Mouse (Mus musculus) heart, embryonic 10.5 days (tissue): ENCODE data around the gene Casp7. TPM values are rescaled to one million over a fixed set of nuclear protein-coding genes. Genes with fewer than 3 reads are reported as not detected.
A peak's percentile ranks its signal among the peaks of the same experiment; 100 is the strongest.

Experiments used
- DNase-seq: peaks from one replicate; pipeline ENCODE4 v3.0.0-alpha.2; 2017; ENCODE audit warnings: low spot score
- H3K27ac ChIP-seq: fragments of 300-500 bp; sonication (generic); 2 replicates; pipeline ENCODE4 v1.5.1; 2016; ENCODE audit warnings: mild to moderate bottlenecking
- H3K27me3 ChIP-seq: fragments of 300-500 bp; sonication (generic); 2 replicates; pipeline ENCODE4 v1.6.1; 2016; ENCODE audit warnings: mild to moderate bottlenecking; ENCODE audit not compliant: poor library complexity, insufficient read depth, severe bottlenecking
- H3K36me3 ChIP-seq: fragments of 300-500 bp; sonication (generic); 2 replicates; pipeline ENCODE4 v1.6.1; 2016; ENCODE audit warnings: mild to moderate bottlenecking, moderate library complexity
- H3K4me1 ChIP-seq: fragments of 300-500 bp; sonication (generic); 2 replicates; pipeline ENCODE4 v1.6.1; 2016; ENCODE audit warnings: mild to moderate bottlenecking
- H3K4me3 ChIP-seq: fragments of 300-500 bp; sonication (generic); 2 replicates; pipeline ENCODE4 v1.5.1; 2016; ENCODE audit warnings: mild to moderate bottlenecking, moderate library complexity
- H3K9me3 ChIP-seq: fragments of 300-500 bp; sonication (generic); 2 replicates; pipeline ENCODE4 v1.6.1; 2016; ENCODE audit warnings: mild to moderate bottlenecking, moderate library complexity
- WGBS: fragments of 180-500 bp; shearing (Covaris S2); methylation state at CpG from one replicate; pipeline ENCODE4 v1.1.7; 2016; 5-methylcytosine and 5-hydroxymethylcytosine counted together
- polyA plus RNA-seq: library from polyadenylated mRNA; unstranded; fragments of >200 nt; fragmentation: Nextera tagmentation; extraction: Ambion mirVana; gene quantifications from 2 replicates; pipeline ENCODE4 v1.2.1, GENCODE M21; 2016

Casp7 gene
- polyA plus RNA-seq, 1 experiment from 2014 or later, result 25.1 TPM

DNA sequence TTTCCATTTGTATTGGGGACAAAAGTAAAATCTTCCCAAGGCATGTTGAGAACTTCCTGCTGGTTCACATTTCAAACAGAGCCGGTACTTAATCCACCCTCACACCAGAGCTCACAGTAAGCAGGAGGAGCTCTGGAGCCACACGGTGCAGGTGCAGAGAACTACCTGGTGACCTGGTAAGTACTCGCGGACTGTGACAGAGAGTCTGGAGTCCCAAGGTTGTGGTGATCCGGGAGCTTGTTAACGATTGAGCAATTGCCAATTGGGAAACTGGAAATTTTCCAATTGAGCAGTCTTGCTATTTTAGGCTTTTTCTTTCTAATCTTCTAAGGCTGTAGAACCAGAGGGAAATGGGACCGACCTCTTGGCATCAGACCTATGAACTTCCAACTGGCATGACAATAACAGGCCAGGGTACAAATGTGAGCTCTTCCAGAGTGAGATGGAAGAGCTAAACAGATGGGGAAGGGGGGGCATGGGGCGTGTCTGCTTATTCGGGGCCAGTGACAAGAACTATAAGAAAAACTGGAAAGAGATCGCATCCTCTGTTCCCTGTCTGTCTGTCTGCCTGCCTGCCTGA lies 64.7 kb downstream of the Casp7 start, which contains the start of gene Plekhs1:
Plekhs1 (plus strand) TSS at position 119 of the 580 bp plus-strand sequence.
- Histone ChIP-seq H3K9me3 (no peaks in the 10 kb centered on the region), H3K36me3 (no peaks in the 10 kb centered on the region), H3K4me1 (no peaks in the 10 kb centered on the region), H3K4me3 (no peak within 1 kb of the TSS), H3K27ac (no peak within 1 kb of the TSS), H3K27me3 (no peaks in the 10 kb centered on the region)
- WGBS, result 65% methylated on average over 10 of the region's 10 CpGs
- no peak for DNase-seq

DNA sequence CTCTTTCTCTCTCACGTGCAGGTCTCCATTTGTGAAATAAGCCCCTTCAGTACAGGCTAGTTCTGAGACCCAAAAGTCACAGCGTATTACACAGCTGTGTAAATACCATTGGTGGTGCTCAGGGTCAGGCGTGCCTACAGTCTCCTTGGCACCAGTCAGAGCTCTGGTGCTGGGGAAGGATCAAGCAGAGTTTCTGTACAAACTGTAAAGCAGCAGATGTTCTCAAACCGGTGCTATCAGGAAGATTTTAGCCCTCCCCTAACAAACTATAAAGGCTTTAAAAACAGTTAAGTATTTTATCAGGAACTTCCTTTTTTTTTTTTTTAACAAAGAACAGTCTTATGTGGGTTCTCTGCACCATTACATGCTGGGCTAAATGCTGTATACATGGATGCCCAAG lies 65.9 kb downstream of the Casp7 start:
- Histone ChIP-seq H3K27me3 (no peaks in the 10 kb centered on the region), H3K27ac (no peak overlapping the region), H3K9me3 (no peaks in the 10 kb centered on the region), H3K4me1 (no peaks in the 10 kb centered on the region), H3K36me3 (no peaks in the 10 kb centered on the region), H3K4me3 (no peak overlapping the region)
- 72% methylated on average over 4 of the region's 4 CpGs for WGBS
- no peak for DNase-seq

DNA sequence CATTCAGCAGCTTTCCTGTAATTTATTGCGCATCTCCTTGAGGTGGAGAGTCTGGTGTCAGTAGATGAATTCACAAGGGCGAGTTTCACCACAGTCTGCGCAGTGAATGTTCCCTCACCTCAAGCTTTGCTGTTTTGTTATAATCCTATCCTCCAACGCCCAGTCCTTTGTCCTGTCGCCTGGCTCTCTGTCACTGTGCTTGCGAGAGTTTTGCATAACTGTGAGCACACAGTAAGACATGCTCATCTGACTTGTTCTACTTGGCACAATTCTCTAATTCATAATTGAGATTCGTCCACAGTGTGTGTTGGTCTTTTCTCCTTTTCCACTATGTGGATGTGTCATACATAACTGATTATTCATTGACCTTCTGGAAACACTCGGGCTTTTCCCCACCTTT lies 69.6 kb downstream of the Casp7 start:
- Histone ChIP-seq H3K36me3 (no peaks in the 10 kb centered on the region), H3K4me1 (no peaks in the 10 kb centered on the region), H3K9me3 (no peaks in the 10 kb centered on the region), H3K27ac (no peak overlapping the region), H3K27me3 (no peaks in the 10 kb centered on the region), H3K4me3 (no peak overlapping the region)
- DNase-seq, result no peak
- whole genome bisulfite sequencing, result 82% methylated on average over 8 of the region's 8 CpGs

DNA sequence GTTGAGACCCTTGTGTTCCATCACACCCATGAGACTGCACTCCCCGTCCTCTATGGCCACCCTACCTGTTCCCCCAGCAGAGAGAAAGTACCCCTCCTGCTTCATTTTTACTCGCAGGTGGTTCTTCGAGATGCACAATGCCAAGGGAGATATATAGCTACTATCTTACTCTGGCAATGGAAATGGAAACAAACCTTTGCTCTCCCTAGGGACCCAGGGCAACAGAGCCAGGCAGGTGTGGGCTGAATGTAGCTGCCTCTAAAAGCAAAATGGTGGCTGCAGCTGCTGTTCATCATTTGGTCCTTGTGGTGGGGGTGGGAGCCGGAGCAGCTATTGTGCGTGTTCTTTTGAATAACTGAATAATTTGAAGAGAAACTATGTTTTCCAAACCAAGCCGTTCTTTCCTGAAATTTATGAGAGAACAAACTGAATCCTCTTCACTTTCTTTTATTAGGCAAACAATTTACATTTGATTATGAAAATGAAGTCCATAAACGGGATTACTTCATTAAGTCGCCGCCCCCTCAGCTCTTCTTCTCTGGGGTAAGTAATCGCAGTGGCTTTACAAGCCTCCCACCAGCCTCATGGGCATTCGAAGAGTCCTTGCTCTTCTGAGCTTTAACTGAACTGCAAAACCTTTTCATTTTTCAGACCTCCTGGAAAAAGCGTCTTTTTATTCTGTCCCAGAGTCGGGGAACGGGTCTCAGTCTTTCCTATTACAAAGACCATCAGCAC lies 73.5 kb downstream of the Casp7 start:
- no peak for DNase-seq
- H3K36me3 ChIP-seq, result no peaks in the 10 kb centered on the region
- no peaks in the 10 kb centered on the region for H3K27me3 ChIP-seq
- H3K9me3 ChIP-seq, result no peaks in the 10 kb centered on the region
- peaks cover 12% of the 10 kb centered on the region for H3K4me1 ChIP-seq
- WGBS, result 83% methylated on average over 14 of the region's 14 CpGs
- no peak overlapping the region for H3K27ac ChIP-seq
- H3K4me3 ChIP-seq, result no peak overlapping the region

DNA sequence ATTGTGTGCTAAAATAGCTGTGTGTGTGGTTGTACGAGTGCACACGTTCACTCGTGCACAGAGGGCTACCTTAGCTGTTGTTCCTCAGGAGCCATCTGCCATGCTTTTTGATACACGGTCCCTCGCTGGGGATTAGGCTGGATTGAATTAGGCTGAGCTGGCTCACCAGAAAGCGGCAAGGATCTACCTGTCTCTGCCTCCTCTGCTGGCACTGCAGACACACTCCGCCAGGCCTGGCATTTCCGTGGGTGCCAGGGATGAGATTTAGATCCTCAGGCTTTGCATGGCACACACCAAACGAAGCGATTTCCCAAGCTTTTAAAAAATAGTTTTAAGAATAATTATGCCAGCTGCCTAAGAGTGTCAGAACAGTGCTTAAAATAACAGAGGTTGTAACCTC lies 75.0 kb downstream of the Casp7 start:
- H3K27ac ChIP-seq, result no peak overlapping the region
- H3K4me1 ChIP-seq, result peaks cover 12% of the 10 kb centered on the region
- H3K27me3 ChIP-seq, result no peaks in the 10 kb centered on the region
- no peak for DNase-seq
- WGBS, result 85% methylated on average over 10 of the region's 10 CpGs
- no peaks in the 10 kb centered on the region for H3K9me3 ChIP-seq
- H3K4me3 ChIP-seq, result no peak overlapping the region
- no peaks in the 10 kb centered on the region for H3K36me3 ChIP-seq

DNA sequence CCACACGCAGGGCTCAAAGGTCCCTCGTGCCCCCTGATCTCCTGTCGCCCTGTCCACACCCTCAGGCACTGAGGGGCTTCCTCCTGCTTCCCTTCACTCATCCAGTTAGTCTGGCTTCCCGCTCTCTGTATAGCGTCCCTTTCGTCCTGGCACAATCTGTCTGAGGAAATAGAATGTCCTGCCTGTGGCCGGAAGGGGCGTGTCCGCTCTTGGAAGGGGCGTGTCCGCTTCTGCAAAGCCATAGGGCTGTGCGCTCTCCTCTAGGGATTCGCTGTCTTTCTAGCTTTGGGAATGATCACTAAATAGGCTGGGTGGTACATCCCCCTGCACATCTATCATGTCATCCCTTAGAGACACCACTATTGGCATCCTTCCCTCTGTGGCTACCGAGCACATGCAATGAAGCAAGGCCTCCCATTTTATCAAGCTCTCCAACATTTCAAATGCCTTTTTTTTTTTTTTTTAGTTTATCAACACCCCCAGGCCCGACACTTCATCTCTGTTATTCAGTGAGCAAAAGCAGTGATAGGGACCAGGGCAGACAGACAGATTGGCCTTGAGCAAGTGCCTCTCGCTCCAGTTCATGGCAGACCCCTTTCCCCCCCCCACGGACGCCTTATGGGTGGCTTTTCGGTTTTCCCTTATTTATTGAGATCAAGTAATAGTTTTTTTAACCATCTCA lies 78.1 kb downstream of the Casp7 start:
- DNase-seq, result peak; percentile 83
- peak overlapping the region; percentile 67 for H3K27ac ChIP-seq
- peak overlapping the region; percentile 46 for H3K4me3 ChIP-seq
- H3K36me3 ChIP-seq, result no peaks in the 10 kb centered on the region
- 45% methylated on average over 19 of the region's 19 CpGs for WGBS
- no peaks in the 10 kb centered on the region for H3K9me3 ChIP-seq
- H3K27me3 ChIP-seq, result no peaks in the 10 kb centered on the region
- H3K4me1 ChIP-seq, result peaks cover 12% of the 10 kb centered on the region

DNA sequence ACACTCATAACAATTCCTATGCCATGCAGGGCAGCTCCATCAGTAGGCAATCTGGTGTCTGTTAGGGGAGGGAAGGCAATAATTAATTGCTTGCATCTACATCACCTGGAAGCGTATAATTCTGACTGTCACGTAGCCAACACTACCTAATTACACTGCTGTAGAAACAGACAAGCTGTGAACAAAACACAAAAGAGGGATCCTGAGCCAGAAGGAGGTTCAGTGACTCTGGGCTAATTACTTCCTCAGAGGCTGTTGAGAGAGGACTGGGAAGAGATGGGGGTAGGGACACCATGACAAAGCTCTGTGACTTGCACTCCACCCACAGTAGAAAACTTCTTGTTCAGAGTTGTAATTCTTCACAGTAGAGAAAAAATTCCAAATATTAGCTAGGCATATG lies 79.6 kb downstream of the Casp7 start:
- WGBS, result 67% methylated on average over 2 of the region's 2 CpGs
- Histone ChIP-seq H3K9me3 (no peaks in the 10 kb centered on the region), H3K36me3 (no peaks in the 10 kb centered on the region)

DNA sequence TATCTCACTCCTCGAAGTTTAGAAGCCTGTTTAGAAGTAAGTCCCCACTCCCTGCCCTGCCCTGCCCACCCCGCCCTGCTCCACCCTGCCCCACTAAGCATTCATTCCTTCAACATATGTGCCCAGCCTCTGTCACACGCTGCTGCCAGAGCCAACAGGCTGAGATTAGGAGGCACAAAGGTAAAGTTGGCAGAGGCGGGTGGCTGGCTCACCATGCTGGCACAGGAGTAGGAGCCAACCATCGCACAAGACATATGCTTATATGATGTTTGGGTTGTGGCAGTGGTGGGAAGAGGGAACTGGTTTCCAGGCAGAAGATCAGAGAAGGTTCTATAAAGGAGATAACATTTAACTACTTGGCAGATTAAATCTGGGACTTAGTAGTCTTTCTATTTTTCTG lies 80.3 kb downstream of the Casp7 start:
- no peaks in the 10 kb centered on the region for H3K27me3 ChIP-seq
- H3K4me1 ChIP-seq, result peaks cover 12% of the 10 kb centered on the region
- DNase-seq, result no peak
- no peak overlapping the region for H3K4me3 ChIP-seq
- 73% methylated on average over 5 of the region's 5 CpGs for WGBS
- no peaks in the 10 kb centered on the region for H3K36me3 ChIP-seq
- H3K9me3 ChIP-seq, result no peaks in the 10 kb centered on the region
- H3K27ac ChIP-seq, result no peak overlapping the region

More for the DNA sequence above, 79.6 kb downstream of the Casp7 start:
- Histone ChIP-seq H3K4me1 (peaks cover 12% of the 10 kb centered on the region), H3K27ac (no peak overlapping the region), H3K4me3 (no peak overlapping the region), H3K27me3 (no peaks in the 10 kb centered on the region)
- no peak for DNase-seq

DNA sequence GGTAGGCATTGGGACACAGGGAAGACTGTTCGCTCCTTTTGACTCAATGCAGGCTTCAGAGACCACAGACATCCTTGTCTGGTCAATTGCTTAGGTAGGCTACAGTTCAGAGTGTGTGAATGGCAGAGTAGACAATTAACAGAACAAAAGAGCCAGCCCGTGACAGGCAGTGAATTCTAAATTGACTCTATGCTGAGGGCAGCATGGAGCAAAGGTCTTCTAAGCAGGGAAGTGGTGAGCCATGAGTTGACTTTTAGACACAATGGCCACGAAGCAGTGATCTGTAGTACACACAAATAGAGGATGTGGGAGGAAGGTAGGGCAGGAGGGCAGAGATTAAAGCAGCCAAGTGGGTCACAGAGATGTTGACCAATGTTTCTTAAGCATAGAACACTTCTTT lies 80.9 kb downstream of the Casp7 start:
- peaks cover 8% of the 10 kb centered on the region for H3K4me1 ChIP-seq
- no peaks in the 10 kb centered on the region for H3K9me3 ChIP-seq
- no peak overlapping the region for H3K4me3 ChIP-seq
- H3K27ac ChIP-seq, result no peak overlapping the region
- no peaks in the 10 kb centered on the region for H3K36me3 ChIP-seq
- WGBS, result 74% methylated on average over 3 of the region's 3 CpGs
- no peak for DNase-seq
- no peaks in the 10 kb centered on the region for H3K27me3 ChIP-seq

DNA sequence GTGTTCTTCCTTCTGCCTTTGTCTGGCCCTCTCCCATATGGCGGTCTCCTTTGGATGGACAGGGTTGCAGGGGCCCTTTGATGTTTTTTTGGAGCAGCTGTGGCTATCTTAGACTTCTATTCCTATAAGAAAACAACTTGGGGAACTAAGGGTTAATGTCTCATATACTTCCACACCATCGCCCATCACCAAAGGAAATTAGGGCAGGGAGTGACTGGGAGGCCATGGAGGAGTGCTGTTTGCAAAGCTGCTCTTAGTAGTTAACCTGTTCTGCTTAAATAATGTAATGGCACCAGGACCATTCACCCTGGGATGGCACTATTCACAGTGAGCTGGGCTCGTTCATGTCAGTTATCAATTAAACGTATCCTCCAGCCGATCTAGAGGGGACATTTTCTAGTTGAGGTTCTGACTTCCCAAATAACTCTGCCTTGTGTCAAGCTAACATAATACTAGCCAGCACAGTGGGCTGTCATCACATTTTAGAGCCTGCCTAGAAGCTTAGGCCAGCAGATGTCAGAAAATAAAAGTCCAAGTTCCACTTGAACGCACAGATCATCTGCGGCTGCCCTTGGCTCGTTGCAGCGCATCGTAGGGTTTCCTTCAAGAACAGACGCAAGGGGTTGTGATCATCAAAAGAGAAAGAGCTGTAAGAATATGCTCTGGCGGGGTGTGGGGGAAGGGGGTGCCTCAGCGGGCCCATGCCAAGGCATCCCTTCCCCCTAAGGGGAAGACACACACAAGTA lies 87.9 kb downstream of the Casp7 start:
- WGBS, result 69% methylated on average over 13 of the region's 13 CpGs

DNA sequence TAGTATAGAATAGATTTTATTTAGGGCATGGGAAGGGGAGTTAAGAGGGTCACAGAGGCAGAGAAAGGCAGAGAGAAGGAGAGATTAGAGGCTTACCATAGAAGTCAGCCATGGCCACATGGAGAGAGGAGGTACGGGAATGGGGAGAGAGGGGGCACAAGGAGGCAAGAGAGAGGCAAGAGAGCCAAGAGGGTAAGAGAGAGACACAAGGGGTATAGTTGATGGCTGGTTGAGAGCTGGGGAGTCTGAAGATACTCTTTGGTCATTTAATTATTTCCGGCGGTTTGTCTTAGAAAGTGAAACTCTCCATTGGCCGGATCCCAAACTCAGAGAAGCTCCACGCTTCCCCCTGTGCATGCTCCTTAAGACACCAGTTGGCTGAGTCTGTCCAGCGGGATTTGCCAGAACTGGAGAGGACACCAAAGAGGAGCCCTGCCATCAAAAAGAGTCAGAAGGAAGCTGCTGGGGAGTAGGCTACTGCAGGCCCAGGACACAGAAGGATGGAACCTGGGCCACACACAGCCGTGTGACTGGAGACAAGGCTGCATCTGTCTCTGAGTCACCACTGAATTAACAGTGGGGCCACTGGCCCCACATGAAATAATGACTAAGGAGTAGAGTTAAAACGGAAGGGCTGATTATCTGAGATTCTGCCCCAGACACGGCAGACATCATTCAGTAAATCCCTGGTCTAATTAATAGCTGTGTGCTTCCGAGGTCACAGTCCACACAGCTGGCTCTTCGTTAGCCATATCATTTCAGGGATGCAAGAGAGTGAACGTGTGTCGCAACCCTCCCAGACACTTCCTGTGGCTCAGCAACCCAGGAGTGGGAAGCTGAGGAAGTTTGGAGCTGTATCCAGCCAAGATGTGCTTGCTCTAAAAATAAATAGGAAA lies 88.7 kb downstream of the Casp7 start:
- Histone ChIP-seq H3K36me3 (no peaks in the 10 kb centered on the region), H3K9me3 (no peaks in the 10 kb centered on the region), H3K4me1 (0 out of 2 replicates have a peak, but pooled peaks cover 10% of the 10 kb centered on the region), H3K27me3 (no peaks in the 10 kb centered on the region), H3K4me3 (no peak overlapping the region), H3K27ac (no peak overlapping the region)
- WGBS, result 75% methylated on average over 13 of the region's 13 CpGs
- DNase-seq, result no peak

More for the DNA sequence above, 87.9 kb downstream of the Casp7 start:
- no peaks in the 10 kb centered on the region for H3K9me3 ChIP-seq
- no peaks in the 10 kb centered on the region for H3K27me3 ChIP-seq
- H3K4me1 ChIP-seq, result 0 out of 2 replicates have a peak, but pooled peaks cover 10% of the 10 kb centered on the region
- H3K36me3 ChIP-seq, result no peaks in the 10 kb centered on the region
- no peak overlapping the region for H3K4me3 ChIP-seq
- no peak overlapping the region for H3K27ac ChIP-seq
- DNase-seq, result no peak

DNA sequence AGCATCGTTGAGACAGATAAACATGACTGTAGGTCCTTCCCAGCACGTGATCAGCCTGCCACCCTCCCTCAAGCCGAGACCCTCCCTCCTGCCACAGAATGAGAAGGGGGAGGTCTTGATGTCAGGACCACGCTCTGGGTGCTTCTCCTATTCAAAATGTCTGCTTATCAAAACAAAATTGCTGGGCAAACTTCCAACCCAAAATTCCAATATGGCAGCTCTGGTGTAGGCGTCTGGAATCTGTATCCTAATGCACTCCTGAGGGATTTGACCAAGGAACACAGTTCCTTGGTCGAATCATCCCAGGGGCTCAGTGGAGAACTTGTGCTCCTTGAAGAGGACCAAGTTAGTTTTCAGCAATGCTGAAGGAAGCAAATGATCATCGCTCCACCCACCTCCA lies 90.0 kb downstream of the Casp7 start:
- Histone ChIP-seq H3K36me3 (no peaks in the 10 kb centered on the region), H3K9me3 (no peaks in the 10 kb centered on the region), H3K4me1 (0 out of 2 replicates have a peak, but pooled peaks cover 10% of the 10 kb centered on the region), H3K4me3 (no peak overlapping the region), H3K27ac (no peak overlapping the region), H3K27me3 (no peaks in the 10 kb centered on the region)
- WGBS, result 80% methylated on average over 7 of the region's 7 CpGs
- DNase-seq, result no peak
